Mouse (Mus musculus): ENCODE results near the gene Ppm1e.

- TF ChIP-seq CTCF (IDR thresholded peaks at IDR 0.05; ENCODE audit: borderline replicate concordance, control insufficient read depth, extremely low read depth, insufficient read depth, low read length, poor library complexity) = no peak
- no peak for TF ChIP-seq POLR2A (IDR thresholded peaks at IDR 0.05; ENCODE audit: control insufficient read depth, extremely low read depth, insufficient read depth, low read length, poor library complexity)
These were observed 119.8 kb downstream of the Ppm1e start for GRCm38 (mm10) chr11:87238891-87239530.

Data from thymus, adult 2 months (tissue).